Mouse (Mus musculus) ovary, adult 2 months (tissue): ENCODE measurements around the gene Eif3a. TPM values are rescaled to one million over a fixed set of nuclear protein-coding genes. Genes with fewer than 3 reads are reported as not detected.

Experiments used
- polyA plus RNA-seq: library from polyadenylated mRNA; depleted of rRNA; stranded (reverse); fragments of >200 nt; gene quantifications from 2 replicates; pipeline ENCODE4 v1.2.3, GENCODE M21; 2012; rRNA removed

Eif3a gene
- polyA plus RNA-seq, result 20.5 and 20.6 TPM in 2 replicates

DNA sequence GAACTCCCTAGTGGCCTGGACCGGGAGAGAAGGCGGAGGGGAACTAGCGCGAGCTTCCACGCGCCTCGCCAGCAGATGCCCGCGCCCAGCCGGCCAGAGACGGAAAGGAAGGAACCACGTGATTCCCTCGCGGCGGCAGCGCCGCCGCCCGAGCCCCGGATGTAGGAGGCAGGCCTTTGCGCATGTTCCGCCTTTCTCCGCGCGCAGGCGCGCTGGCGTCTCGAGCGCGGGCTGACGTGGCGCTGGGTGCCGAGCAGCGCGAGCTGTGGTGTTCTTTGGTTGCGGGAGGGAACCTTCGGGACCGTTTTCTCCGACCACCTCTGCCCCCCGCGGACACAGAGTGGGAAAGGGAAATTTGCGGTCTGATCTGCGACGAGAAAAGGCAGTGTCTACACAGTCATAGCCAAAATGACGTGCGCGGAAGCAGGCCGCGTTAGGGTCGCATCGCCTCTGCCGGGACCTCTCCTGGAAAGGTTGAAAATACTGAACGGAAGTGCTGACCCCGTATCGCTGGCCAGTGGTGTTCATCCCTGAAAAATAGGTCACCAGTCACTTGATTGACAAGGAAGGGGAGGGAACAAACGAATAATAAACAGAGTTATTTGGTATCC is at the start of gene Eif3a:
Gene Eif3a (minus strand): TSS at position 108 of the 611 bp plus-strand sequence.

DNA sequence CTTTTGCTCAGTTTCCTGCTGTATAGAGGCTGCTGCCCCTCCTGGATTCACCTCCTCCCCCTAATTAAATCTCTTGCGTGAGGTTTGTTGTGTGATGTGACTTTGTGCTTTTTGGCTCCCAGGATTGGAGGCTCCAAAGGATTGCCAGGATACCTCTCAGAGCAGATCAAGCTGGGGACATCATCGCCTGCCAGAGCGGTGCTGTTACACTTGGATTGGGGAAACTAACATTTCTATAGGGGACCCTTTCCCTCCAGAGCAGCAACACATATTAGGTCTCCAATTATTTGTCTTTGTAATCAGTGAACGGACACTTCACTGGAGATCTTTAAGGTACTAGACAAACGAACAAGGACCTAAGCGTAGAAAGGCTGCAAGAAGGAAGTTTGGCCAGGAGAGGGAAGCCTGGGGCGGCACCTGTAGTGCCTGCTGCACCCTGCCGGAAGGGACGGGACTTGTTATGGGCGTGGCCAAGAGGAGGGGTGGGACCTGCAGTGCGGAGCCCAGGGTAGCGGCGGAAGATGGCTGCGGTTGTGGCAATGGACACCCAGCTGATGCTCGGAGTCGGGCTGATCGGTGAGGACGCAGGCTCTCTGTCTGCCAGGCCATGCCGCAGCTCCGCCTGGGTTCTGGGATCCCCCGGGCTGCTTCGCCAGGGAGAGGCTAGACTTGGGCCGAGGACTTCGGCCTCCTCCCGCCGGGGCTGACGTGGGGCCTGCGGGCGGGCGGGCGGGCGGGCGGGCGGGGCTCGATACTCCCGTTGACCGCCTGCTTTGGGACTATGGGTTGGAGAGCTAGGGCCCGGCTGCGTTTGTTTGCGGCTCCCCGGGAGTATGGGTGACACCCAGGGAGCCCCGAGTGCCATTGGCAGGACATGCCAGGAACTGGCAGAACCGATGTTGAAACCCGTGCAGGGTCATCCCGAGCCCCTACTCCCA is 20.9 kb upstream of the Eif3a start, which contains the start of gene Fam45a:
Gene Fam45a (plus strand): TSS at position 488 of the 938 bp plus-strand sequence.

DNA sequence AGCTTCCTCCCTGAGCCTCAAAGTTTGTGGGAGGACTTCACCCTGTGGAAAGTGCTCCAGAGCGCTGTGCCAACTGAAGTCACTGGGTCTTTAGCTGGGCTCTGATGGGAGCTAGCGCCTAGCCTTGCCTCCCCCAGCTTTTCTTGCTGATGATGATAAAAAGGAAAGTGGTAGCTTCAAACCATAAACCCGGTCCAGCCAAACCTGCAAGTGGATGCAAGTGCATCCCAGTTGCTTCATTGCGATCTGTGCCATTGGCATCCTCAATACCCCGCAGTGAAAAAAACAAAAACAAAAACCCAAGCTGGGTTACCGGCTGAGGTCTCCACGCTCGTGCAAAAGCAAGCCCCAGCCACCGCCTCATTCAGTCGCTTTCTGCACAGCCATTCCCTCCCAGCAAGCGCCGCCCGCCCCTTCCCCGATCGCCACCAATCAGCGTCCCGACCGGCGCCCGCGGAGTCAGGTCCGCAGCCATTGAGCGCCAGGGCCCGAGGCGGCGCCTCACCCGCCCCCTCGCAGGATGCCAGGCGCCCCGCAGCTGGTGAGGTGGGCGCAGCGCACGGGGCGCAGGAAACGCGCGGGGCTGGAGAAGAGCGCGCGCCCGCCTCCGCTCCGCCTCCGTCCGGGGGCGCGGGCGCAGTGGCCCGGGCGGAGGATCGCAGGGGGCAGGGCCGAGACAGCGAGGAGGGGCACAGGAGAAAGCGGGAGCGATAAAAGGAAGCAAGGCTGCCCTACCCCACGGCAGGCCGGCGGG is 34.8 kb downstream of the Eif3a start, which contains the start of gene Nanos1:
Gene Nanos1 (plus strand): TSS at position 550 of the 754 bp plus-strand sequence.

Other genes starting within 250 kb of the Eif3a start
- gene Cacul1, start 209.6 kb downstream of the Eif3a start, polyA plus RNA-seq, result 14.0 and 16.0 TPM in 2 replicates
- gene Nanos1, start 34.7 kb downstream of the Eif3a start, polyA plus RNA-seq, result 2.5 and 4.6 TPM in 2 replicates
- gene Fam45a, start 20.9 kb upstream of the Eif3a start, polyA plus RNA-seq, result 3.8 and 5.0 TPM in 2 replicates
- gene Sfxn4, start 70.8 kb upstream of the Eif3a start, polyA plus RNA-seq, result 1.2 and 2.5 TPM in 2 replicates
- gene Prdx3, start 83.9 kb upstream of the Eif3a start, polyA plus RNA-seq, result 125 and 166 TPM in 2 replicates
- 1.6 and 1.7 TPM in 2 replicates for gene Grk5, start 99.1 kb upstream of the Eif3a start, polyA plus RNA-seq